Mouse (Mus musculus) erythroid progenitor cell, adult 5-6 weeks (primary cell): Measurements from ENCODE around the gene Rd3l. TPM values are rescaled to one million over a fixed set of nuclear protein-coding genes. Genes with fewer than 3 reads are reported as not detected.

Experiments used
- ATAC-seq: replicated peaks from 2 replicates; pipeline ENCODE4 v1.8.0; 2016; ENCODE audit warnings: moderate number of reproducible peaks, mild to moderate bottlenecking, moderate TSS enrichment, inconsistent platforms; ENCODE audit not compliant: poor library complexity, low FRiP score, severe bottlenecking
- total RNA-seq, 2 experiments: library from RNA; stranded (forward) in 1 of 2; stranded (reverse) in 1 of 2; fragments of 150-400 nt in 1 of 2; fragments of 186-747, 209-891 nt in 1 of 2; gene quantifications; 2 replicates each; pipeline versions ENCODE4 v1.2.3 to v1.2.4; 2015 to 2017; ENCODE audit warnings: low replicate concordance in 2 of 2

Rd3l gene
- total RNA-seq, 2 experiments from 2014 or later, result not detected

DNA sequence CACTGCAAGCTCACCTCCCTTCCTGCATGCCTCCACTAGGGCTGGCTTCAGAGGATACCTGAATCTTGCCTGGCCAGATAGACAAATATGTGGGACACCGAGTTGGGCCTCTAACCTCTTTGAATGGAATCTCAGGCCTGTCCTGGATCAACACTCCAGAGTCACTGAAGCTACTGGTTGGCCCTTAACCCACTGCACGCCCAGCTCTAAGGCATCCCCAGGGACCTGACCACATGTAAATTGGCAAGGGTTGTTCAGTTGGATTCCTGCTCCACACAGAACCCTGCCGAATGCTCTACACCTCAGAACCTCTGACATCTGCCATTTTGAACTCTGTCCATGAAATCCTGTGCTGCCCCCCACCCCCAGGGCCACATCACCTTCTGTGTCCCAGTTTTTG is 48.6 kb downstream of the Rd3l start:
- no peak for ATAC-seq

DNA sequence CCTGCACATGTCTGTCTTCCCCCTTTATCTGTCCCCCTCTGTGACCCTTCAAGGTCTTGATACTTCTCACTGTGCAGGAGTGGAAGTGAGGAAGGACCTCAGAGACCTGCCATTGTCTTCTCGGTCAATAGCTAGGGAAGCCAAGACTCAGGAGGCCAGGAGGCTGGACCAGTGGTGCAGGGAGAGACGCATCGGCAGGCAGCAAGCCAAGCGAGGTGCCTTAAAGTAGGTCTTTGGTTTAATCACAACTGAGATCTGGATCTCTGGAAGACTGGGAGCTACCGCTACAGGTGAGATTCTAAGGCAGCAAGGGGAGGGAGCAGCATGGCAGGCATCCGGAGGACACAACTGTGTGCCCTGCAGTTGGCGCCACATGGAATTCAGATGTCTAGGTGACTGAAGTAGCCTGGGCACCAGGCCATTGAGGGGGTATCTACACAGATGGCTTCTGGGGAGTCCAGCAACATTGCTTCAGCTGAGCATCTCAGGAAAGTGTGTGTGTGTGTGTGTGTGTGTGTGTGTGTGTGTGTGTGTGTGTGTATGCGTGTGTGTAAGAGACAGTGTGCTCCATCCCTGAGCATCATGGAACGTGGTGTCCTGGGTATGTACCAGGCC is 49.6 kb downstream of the Rd3l start:
- no peak for ATAC-seq

Other genes with a start within 250 kb of the Rd3l start
- gene Klc1, start 222.5 kb downstream of the Rd3l start, total RNA-seq (2015; ENCODE audit: low replicate concordance), result 18.0 and 31.7 TPM in 2 replicates
- gene Klc1, start 222.5 kb downstream of the Rd3l start, total RNA-seq (2017; ENCODE audit: low replicate concordance), result 38.2 and 63.6 TPM in 2 replicates
- 8.0 and 12.3 TPM in 2 replicates for gene Xrcc3, start 167.4 kb downstream of the Rd3l start, total RNA-seq (2015; ENCODE audit: low replicate concordance)
- 5.3 and 28.4 TPM in 2 replicates for gene Xrcc3, start 167.4 kb downstream of the Rd3l start, total RNA-seq (2017; ENCODE audit: low replicate concordance)
- gene Zfyve21, start 167.1 kb downstream of the Rd3l start, total RNA-seq (2015; ENCODE audit: low replicate concordance), result 4.2 and 9.4 TPM in 2 replicates
- gene Zfyve21, start 167.1 kb downstream of the Rd3l start, total RNA-seq (2017; ENCODE audit: low replicate concordance), result 5.6 and 8.4 TPM in 2 replicates
- 9.7 and 14.7 TPM in 2 replicates for gene Ppp1r13b, start 73.2 kb downstream of the Rd3l start, total RNA-seq (2015; ENCODE audit: low replicate concordance)
- 6.7 and 12.2 TPM in 2 replicates for gene Ppp1r13b, start 73.2 kb downstream of the Rd3l start, total RNA-seq (2017; ENCODE audit: low replicate concordance)
- gene Atp5mpl, start 14.3 kb downstream of the Rd3l start, total RNA-seq (2015; ENCODE audit: low replicate concordance), result 132 and 273 TPM in 2 replicates
- 69.3 and 71.9 TPM in 2 replicates for gene Atp5mpl, start 14.3 kb downstream of the Rd3l start, total RNA-seq (2017; ENCODE audit: low replicate concordance)
- not detected in 2 replicates for gene Tdrd9, start 9.8 kb downstream of the Rd3l start, total RNA-seq (2015; ENCODE audit: low replicate concordance)
- not detected in 2 replicates for gene Tdrd9, start 9.8 kb downstream of the Rd3l start, total RNA-seq (2017; ENCODE audit: low replicate concordance)
- gene Aspg, start 125.4 kb upstream of the Rd3l start, total RNA-seq (2015; ENCODE audit: low replicate concordance), result not detected in 2 replicates
- not detected in 2 replicates for gene Aspg, start 125.4 kb upstream of the Rd3l start, total RNA-seq (2017; ENCODE audit: low replicate concordance)
- gene Kif26a, start 164.9 kb upstream of the Rd3l start, total RNA-seq (2015; ENCODE audit: low replicate concordance), result not detected in 2 replicates
- not detected in 2 replicates for gene Kif26a, start 164.9 kb upstream of the Rd3l start, total RNA-seq (2017; ENCODE audit: low replicate concordance)